Mouse (Mus musculus) neutrophil, adult 83 days (primary cell): ENCODE results near the gene Creg1. TPM values are rescaled to one million over a fixed set of nuclear protein-coding genes. Genes with fewer than 3 reads are reported as not detected.

Experiments used
- total RNA-seq, 2 experiments: library from RNA; stranded (reverse); gene quantifications; one replicate each; pipeline ENCODE4 v1.2.4; 2023

The Creg1 gene
- 10 to 100 TPM; 82.8 to 93.2 TPM for total RNA-seq

GRCm38 (mm10) chr1:165763635-165764372, at the start of gene Creg1:
Gene Creg1, plus strand, starts transcription at chr1:165763746.

GRCm38 (mm10) chr1:165788511-165788910, 25.0 kb downstream of the Creg1 start, which contains the start of gene Cd247:
Gene Cd247, plus strand, starts transcription at chr1:165788681.

Other genes starting within 250 kb of the Creg1 start
- 1 to 10 TPM; 5.5 to 9.6 TPM for gene Mpzl1, start 129.2 kb upstream of the Creg1 start, total RNA-seq
- gene Rcsd1, start 54.0 kb upstream of the Creg1 start, total RNA-seq, result 100 to 1,000 TPM; 278 to 300 TPM
- gene Cd247, start 24.9 kb downstream of the Creg1 start, total RNA-seq, result under 1 TPM in 1 of 2 experiments, not detected in 1; 0.26 TPM
- 10 to 100 TPM; 17.5 to 22.6 TPM for gene Pou2f1, start 238.9 kb downstream of the Creg1 start, total RNA-seq